Mouse (Mus musculus) small intestine, adult 2 months (tissue): Measurements from ENCODE around the gene Tmx2. TPM values are rescaled to one million over a fixed set of nuclear protein-coding genes. Genes with fewer than 3 reads are reported as not detected.

ENCODE experiments used
- H3K27ac ChIP-seq: fragments of 200-500 bp; 2 replicates; pipeline ENCODE4 v1.5.1; 2012; ENCODE audit warnings: low read depth, low read length, control low read depth, inconsistent platforms; ENCODE audit not compliant: insufficient read depth
- H3K27me3 ChIP-seq: fragments of 200-500 bp; 2 replicates; pipeline ENCODE4 v1.6.1; 2012; ENCODE audit warnings: mild to moderate bottlenecking, moderate library complexity, low read length, inconsistent platforms; ENCODE audit not compliant: control insufficient read depth, insufficient read depth
- H3K36me3 ChIP-seq: fragments of 200-500 bp; 2 replicates; pipeline ENCODE4 v1.6.1; 2012; ENCODE audit warnings: mild to moderate bottlenecking, low read length, control low read depth, inconsistent platforms; ENCODE audit not compliant: control insufficient read depth, insufficient read depth
- H3K4me1 ChIP-seq: fragments of 200-500 bp; 2 replicates; pipeline ENCODE4 v1.6.1; 2012; ENCODE audit warnings: low read length, inconsistent platforms, mixed read lengths; ENCODE audit not compliant: control insufficient read depth, insufficient read depth, insufficient read length
- H3K4me3 ChIP-seq: fragments of 200-500 bp; 2 replicates; pipeline ENCODE4 v1.5.1; 2012; ENCODE audit warnings: low read depth, mild to moderate bottlenecking, control low read depth, inconsistent platforms, low read length, moderate library complexity
- CTCF ChIP-seq: fragments of 200-500 bp; IDR thresholded peaks from 2 replicates; pipeline ENCODE4 v1.5.1; 2012; ENCODE audit warnings: low read depth, mild to moderate bottlenecking, control low read depth, inconsistent platforms, low read length, moderate library complexity, mixed read lengths; ENCODE audit not compliant: insufficient replicate concordance, insufficient read length; ENCODE audit errors: extremely low read depth
- POLR2A ChIP-seq: fragments of 200-500 bp; IDR thresholded peaks from 2 replicates; pipeline ENCODE4 v1.6.1; 2012; ENCODE audit warnings: low read depth, mild to moderate bottlenecking, control low read depth, inconsistent platforms, low read length, moderate library complexity
- WGBS: fragments of 180-500 bp; shearing (Covaris S2); methylation state at CpG from one replicate; pipeline ENCODE4 v1.1.7; 2018; 5-methylcytosine and 5-hydroxymethylcytosine counted together
- polyA plus RNA-seq: library from polyadenylated mRNA; depleted of rRNA; stranded (reverse); fragments of >200 nt; gene quantifications from 2 replicates; pipeline ENCODE4 v1.2.3, GENCODE M21; 2012

Gene Tmx2
- polyA plus RNA-seq, 1 experiment = 17.4 TPM

DNA sequence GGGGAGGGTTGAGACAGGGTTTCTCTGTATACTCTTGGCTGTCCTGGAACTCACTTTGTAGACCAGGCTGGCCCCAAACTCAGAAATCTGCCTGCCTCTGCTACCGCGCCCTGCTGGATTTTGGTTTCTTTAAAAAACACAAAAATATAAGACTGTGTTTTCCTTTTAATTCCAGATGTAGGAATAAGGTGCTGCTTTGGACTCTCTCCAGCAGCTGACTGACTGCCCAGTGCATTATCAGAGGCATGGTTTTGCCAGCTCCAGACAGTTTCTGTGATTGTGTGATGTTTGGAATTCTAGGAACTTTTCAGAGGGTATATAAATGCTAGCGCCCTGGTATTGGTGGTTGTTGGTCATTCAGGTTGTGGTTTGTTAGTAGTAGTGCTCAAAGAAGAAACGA is 38.4 kb upstream of the Tmx2 start:
- TF ChIP-seq POLR2A (no peak), CTCF (no peak)
- H3K4me1 ChIP-seq = peaks cover 6% of the 10 kb centered on the region; the same call in 1 of the 2 replicates
- 0 out of 2 replicates have a peak, but pooled peaks cover 6% of the 10 kb centered on the region for H3K36me3 ChIP-seq
- WGBS = 92% methylated on average over 4 of the region's 4 CpGs
- H3K27me3 ChIP-seq = no peaks in the 10 kb centered on the region
- H3K27ac ChIP-seq = no peak overlapping the region
- no peak overlapping the region for H3K4me3 ChIP-seq

DNA sequence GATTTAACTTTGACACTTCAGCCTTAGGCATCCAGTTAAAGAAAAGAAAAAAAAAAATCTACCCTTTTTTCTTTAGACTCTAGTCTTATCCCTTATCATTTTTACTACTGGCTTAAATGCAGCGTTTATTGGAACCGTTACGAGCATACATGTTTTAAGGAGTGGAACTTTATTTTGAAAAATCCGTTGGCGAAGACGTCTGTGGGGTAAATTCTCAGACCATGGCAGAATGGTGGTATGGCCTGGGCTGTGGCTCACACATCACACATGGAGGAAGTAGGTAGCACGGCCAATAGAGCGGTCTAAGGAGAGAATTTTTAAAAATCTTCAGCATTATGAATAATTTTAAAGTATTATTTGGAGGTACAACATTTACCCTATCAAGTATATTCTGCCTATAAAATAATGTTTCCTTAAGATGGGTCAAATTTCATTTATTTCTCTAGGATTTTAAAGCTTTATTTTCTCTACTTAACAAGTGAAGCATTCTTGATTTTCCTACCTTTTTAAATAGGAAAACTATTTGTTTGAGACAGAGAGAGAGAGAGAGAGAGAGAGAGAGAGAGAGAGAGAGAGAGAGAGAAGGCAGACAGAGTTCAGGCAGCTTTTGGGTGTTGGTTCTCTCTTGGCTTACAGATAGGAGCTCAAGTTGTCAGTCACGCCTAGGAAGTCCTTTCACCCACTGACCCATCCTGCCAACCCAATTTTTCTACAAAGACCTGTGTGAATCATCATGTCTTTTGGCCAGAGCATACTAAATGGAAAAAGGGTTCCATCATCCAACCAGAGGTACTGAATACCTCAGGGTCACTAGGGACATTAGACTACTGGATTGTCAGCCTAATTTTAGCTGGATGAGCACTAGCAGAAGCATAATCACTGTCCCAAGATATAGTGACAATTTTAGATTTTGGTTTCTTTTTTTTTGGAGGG is 37.7 kb upstream of the Tmx2 start:
- WGBS = 12% methylated on average over 9 of the region's 9 CpGs
- Histone ChIP-seq H3K4me3 (no peak overlapping the region), H3K27ac (peak overlapping the region; percentile 92), H3K4me1 (peaks cover 6% of the 10 kb centered on the region; the same call in 1 of the 2 replicates), H3K36me3 (0 out of 2 replicates have a peak, but pooled peaks cover 6% of the 10 kb centered on the region), H3K27me3 (no peaks in the 10 kb centered on the region)
- TF ChIP-seq POLR2A (no peak), CTCF (no peak)

DNA sequence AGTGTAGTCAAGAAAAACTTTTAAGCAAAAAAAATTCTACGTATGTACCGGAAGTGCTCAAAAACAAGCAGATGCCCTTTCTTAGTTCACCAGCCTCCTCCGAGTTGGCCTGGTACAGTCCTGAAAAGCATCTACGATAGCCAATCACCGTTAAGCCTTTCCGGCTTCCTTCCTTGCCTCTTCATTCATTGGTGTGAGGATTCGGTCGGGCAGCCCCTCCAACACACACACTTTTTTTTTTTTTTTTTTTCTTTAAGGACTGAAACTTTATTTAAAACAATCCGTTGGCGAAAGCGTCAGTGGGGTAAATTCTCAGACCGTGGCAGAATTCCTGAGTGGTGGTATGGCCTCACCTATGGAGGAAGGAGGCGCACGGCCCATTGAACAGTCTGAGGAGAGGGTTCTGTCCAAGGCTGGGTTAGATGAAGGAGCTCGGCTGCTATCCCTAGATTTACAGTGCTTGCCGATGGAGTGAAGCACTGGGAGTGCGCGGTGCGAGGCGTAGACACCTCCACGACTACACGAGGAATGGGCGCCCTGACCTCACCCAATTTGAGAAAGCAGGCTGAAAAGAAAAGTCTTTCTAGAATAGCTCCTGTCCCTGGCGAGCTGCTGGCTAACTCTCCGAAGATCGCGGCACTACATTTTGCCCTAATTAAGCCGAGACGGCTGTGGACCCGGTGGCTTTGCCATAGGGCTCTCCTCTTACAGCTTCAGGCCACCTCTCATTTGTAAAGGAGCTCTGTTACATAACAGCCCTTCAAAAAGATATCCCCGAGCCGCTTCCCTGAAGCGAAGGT is 36.8 kb upstream of the Tmx2 start:
- under 1% methylated on average over 33 of the region's 33 CpGs for WGBS
- H3K36me3 ChIP-seq = peaks cover 2% of the 10 kb centered on the region; the same call in 1 of the 2 replicates
- peak overlapping the region; percentile 87 for H3K4me3 ChIP-seq
- H3K4me1 ChIP-seq = peaks cover 6% of the 10 kb centered on the region; the same call in 1 of the 2 replicates
- H3K27me3 ChIP-seq = no peaks in the 10 kb centered on the region
- TF ChIP-seq CTCF (no peak), POLR2A (0 out of 2 replicates have a peak, but pooled peaks have one; percentile 7)
- H3K27ac ChIP-seq = peak overlapping the region; percentile 92

DNA sequence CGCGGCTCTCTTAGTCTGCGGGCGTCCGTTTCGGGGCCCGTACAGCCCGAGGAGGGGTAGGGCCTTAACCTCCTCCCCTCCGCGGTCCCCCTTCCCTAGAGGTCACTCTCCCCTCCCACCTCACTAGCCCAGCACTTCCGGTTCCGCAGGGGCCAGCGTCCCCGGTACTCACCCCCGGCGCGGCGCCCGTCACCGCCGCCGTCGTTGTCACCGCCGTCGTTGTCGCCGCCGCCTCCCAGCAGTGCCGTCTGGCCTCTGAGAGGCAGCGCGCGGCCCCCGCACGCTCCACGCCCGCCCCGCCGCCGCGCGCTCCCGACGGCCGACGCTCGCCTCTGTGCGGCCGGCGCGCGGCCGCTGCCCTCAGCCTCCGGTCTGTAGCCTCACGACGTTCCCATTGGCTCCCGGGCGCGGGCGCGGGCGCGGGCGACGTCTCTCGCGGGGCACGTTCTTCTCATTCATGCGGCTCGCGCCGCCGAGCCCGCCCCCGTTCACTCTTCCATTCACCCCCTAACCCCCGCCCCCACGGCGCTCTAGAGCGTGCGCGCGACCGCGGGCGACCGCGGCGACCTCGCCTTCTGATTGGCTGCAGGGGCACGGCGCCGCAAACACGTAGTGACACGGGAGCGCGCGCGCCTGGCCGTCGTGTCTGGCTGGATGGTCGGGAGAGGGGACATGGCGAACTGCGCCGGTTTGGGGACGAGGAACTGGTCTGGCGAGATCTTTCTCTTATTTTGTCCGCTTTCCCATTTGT is 36.0 kb upstream of the Tmx2 start, which contains the start of gene Zdhhc5:
Zdhhc5 (minus strand) TSS at position 370 of the 751 bp plus-strand sequence.
- Histone ChIP-seq H3K36me3 (peaks cover 8% of the 10 kb centered on the region), H3K27ac (peak within 1 kb of the TSS; percentile 92), H3K4me3 (peak within 1 kb of the TSS; percentile 87), H3K27me3 (no peaks in the 10 kb centered on the region), H3K4me1 (peaks cover 6% of the 10 kb centered on the region; the same call in 1 of the 2 replicates)
- peak; percentile 83 for TF ChIP-seq POLR2A
- TF ChIP-seq CTCF = no peak
- WGBS = under 1% methylated on average over 106 of the region's 107 CpGs

DNA sequence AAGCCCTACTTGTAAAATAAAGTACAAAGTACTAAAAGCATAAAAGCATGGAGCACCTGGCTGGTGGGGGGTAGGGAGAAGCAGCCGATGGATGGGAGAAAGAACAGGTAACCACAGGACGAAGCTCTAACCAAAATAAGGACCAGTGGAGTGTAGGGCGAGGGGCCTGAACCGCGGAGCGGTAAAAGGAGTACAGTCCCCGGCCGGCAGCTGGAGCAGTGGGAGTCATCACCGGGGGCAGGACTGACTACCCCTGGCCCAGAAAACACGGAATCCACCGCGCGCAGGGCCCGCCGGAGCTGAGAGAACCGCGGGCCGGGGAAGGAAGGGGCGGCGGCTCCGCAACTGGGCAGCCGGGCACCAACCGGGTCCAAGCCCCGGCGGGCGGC is 35.5 kb upstream of the Tmx2 start:
- TF ChIP-seq CTCF (no peak), POLR2A (no peak)
- H3K4me1 ChIP-seq = peaks cover 6% of the 10 kb centered on the region; the same call in 1 of the 2 replicates
- H3K27me3 ChIP-seq = no peaks in the 10 kb centered on the region
- peaks cover 11% of the 10 kb centered on the region for H3K36me3 ChIP-seq
- under 1% methylated on average over 25 of the region's 26 CpGs for WGBS
- H3K27ac ChIP-seq = peak overlapping the region; percentile 90
- peak overlapping the region; percentile 87 for H3K4me3 ChIP-seq

DNA sequence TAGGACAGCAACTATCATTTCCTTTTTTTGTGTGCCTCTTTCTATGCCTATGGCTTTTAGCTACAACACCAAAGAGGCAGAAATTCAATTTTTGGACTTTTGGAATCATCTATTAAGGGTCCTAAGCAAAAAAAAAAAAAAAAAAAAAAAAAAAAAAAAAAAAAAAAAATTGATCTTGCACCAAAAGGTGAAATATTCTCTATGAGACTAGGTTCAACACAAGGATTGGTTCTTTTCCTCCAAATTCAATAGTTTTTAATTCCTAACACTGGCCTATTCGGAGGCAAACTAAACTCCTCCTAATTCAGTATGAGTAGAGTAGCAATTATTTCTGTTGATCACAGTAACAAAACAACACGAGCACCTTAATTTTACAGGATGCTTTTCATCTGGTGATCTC is 33.0 kb upstream of the Tmx2 start:
- 80% methylated on average over 2 of the region's 2 CpGs for WGBS
- Histone ChIP-seq H3K27ac (no peak overlapping the region), H3K27me3 (no peaks in the 10 kb centered on the region), H3K36me3 (peaks cover 23% of the 10 kb centered on the region), H3K4me3 (no peak overlapping the region), H3K4me1 (peaks cover 3% of the 10 kb centered on the region; the same call in 1 of the 2 replicates)
- no peak for TF ChIP-seq POLR2A
- TF ChIP-seq CTCF = no peak
